Mouse (Mus musculus) myocyte (in vitro differentiated cells): Measurements from ENCODE around the gene Cyp2j9. TPM values are rescaled to one million over a fixed set of nuclear protein-coding genes. Genes with fewer than 3 reads are reported as not detected.
"Not testable (repeated sequence)": the region's sequence is repeated elsewhere in the genome, so short reads cannot be mapped to it uniquely, and the experiment has no call there.

ENCODE experiments used
- H3K27me3 ChIP-seq: one replicate; pipeline ENCODE4 v1.6.1; 2011; ENCODE audit not compliant: control insufficient read depth, insufficient read depth, insufficient read length
- H3K36me3 ChIP-seq: one replicate; pipeline ENCODE4 v1.6.1; 2011; ENCODE audit not compliant: control insufficient read depth, insufficient read depth
- H3K4me2 ChIP-seq: one replicate; pipeline ENCODE4 v1.6.1; 2011; ENCODE audit warnings: low read depth, control low read depth
- H3K4me3 ChIP-seq: one replicate; pipeline ENCODE4 v1.5.1; 2011; ENCODE audit warnings: mild to moderate bottlenecking, control low read depth, moderate library complexity
- H3K79me2 ChIP-seq: one replicate; pipeline ENCODE4 v1.6.1; 2011; ENCODE audit not compliant: control insufficient read depth, insufficient read depth
- H3ac ChIP-seq: one replicate; pipeline ENCODE4 v1.6.1; 2011; ENCODE audit not compliant: control insufficient read depth, insufficient read length
- CEBPB ChIP-seq: IDR thresholded peaks from 2 replicates; pipeline ENCODE4 v1.6.1; 2011; ENCODE audit warnings: mild to moderate bottlenecking, moderate library complexity; ENCODE audit not compliant: poor library complexity, insufficient read depth, severe bottlenecking
- E2F4 ChIP-seq: IDR thresholded peaks from one replicate; pipeline ENCODE4 v1.6.1; 2011; ENCODE audit warnings: mild to moderate bottlenecking, control low read depth, moderate library complexity; ENCODE audit not compliant: insufficient read depth
- MAX ChIP-seq: IDR thresholded peaks from one replicate; pipeline ENCODE4 v1.6.1; 2011; ENCODE audit warnings: low read depth, mild to moderate bottlenecking, control low read depth
- MYOD1 ChIP-seq, 3 experiments: IDR thresholded peaks; one replicate each; pipeline ENCODE4 v1.6.1; 2011; ENCODE audit warnings: control low read depth in 2 of 3, low read depth in 2 of 3, mild to moderate bottlenecking in 2 of 3, moderate library complexity in 1 of 3; ENCODE audit not compliant: insufficient read length in 2 of 3, control insufficient read depth in 1 of 3
- MYOG ChIP-seq, 3 experiments: IDR thresholded peaks; one replicate each; pipeline ENCODE4 v1.6.1; 2011; ENCODE audit warnings: control low read depth in 2 of 3, low read depth in 2 of 3, mild to moderate bottlenecking in 2 of 3; ENCODE audit not compliant: insufficient read length in 2 of 3, control insufficient read depth in 1 of 3, insufficient read depth in 1 of 3
- POLR2A ChIP-seq: IDR thresholded peaks from one replicate; pipeline ENCODE4 v1.6.1; 2011; ENCODE audit warnings: low read depth, mild to moderate bottlenecking, control low read depth, moderate library complexity; ENCODE audit not compliant: insufficient read length
- POLR2AphosphoS2 ChIP-seq: IDR thresholded peaks from one replicate; pipeline ENCODE4 v1.6.1; 2011; ENCODE audit warnings: low read depth, control low read depth; ENCODE audit not compliant: insufficient read length
- REST ChIP-seq: IDR thresholded peaks from one replicate; pipeline ENCODE4 v1.6.1; 2011; ENCODE audit warnings: mild to moderate bottlenecking, control low read depth, moderate library complexity; ENCODE audit not compliant: insufficient read depth, insufficient read length
- SRF ChIP-seq: IDR thresholded peaks from one replicate; pipeline ENCODE4 v1.6.1; 2011; ENCODE audit warnings: low read depth; ENCODE audit not compliant: control insufficient read depth, insufficient read length
- TCF12 ChIP-seq: IDR thresholded peaks from one replicate; pipeline ENCODE4 v1.6.1; 2011; ENCODE audit warnings: mild to moderate bottlenecking, control low read depth; ENCODE audit not compliant: poor library complexity, insufficient read depth, severe bottlenecking
- TCF3 ChIP-seq: IDR thresholded peaks from one replicate; pipeline ENCODE4 v1.6.1; 2011; ENCODE audit warnings: low read depth, control low read depth; ENCODE audit not compliant: insufficient read length
- USF1 ChIP-seq: IDR thresholded peaks from one replicate; pipeline ENCODE4 v1.6.1; 2011; ENCODE audit warnings: low read depth, mild to moderate bottlenecking, control low read depth, moderate library complexity
- polyA plus RNA-seq: library from polyadenylated mRNA; unstranded; fragments of >200 nt; fragmentation: generic; extraction: Trizol; gene quantifications from one replicate; pipeline ENCODE4 v1.2.1, GENCODE M21; 2012; ENCODE audit warnings: missing spikeins

Gene Cyp2j9
- polyA plus RNA-seq, 1 experiment, result 0.05 TPM

DNA sequence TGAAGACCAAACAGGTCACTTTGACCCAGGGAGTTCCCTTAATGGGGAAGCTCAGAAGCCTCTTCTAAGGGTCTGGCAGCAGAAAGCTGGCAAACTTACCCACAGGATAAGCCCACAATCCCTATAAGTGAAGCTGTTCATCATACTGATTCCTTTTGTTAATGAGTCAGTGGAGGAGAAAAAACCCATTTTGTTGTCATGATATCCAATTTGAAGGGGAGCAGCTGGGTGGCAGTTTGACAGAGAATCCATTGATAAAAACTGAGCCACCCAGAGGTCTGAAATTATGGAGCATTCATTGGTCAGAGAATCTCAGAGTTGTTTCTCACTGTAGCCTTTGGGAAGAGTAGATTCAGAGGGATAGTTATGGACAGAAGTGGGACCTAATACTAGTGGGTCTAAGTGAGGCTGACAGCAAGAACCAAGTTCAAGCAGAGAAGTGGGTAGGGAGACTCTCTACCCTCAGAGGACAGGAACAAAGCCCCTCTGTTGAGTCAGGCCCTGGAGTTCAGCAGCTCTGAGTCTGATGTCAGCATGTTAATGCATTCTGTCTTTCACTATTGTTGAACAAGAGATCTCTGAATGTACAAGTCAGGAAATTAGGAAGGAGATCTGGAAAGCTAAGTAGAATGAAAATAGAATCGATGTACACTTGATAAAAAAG, 9.8 kb downstream of the Cyp2j9 start:
- H3ac ChIP-seq, result no peak overlapping the region
- no peaks in the 10 kb centered on the region for H3K36me3 ChIP-seq
- H3K79me2 ChIP-seq, result no peaks in the 10 kb centered on the region
- H3K27me3 ChIP-seq, result no peaks in the 10 kb centered on the region
- TF ChIP-seq TCF3 (no peak), MAX (no peak), POLR2A (no peak), POLR2AphosphoS2 (no peak), MYOG (IDR thresholded peaks at IDR 0.05; ENCODE audit: control insufficient read depth in 1 of 3, insufficient read depth in 1 of 3, insufficient read length in 2 of 3, low read depth in 2 of 3) (no peak), SRF (no peak), CEBPB (no peak)
- H3K4me2 ChIP-seq, result no peak overlapping the region
- H3K4me3 ChIP-seq, result no peak overlapping the region

DNA sequence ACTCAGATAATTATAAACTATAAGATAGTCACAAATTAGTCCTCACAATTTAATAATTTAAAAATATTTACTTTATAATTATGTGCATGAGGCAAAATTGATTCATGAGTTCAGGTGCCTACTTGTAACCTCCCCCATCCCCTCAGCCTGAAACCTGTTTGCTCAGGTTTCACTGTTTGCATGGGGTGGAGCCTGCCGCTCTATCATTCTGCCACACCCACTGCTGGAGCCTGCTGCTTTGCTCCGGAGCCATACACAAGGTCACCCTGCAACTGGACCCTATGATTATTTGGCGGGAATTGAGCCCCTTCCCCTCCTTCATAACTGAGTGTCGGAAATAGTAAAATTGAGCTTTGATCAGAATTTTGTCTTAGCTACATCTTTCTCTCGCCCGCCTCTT, 11.0 kb downstream of the Cyp2j9 start:
- not testable (repeated sequence) for H3K4me2 ChIP-seq, H3K79me2 ChIP-seq, H3K36me3 ChIP-seq, H3ac ChIP-seq, H3K27me3 ChIP-seq, H3K4me3 ChIP-seq

- Histone ChIP-seq H3K79me2 (no peaks in the 10 kb centered on the region), H3K36me3 (no peaks in the 10 kb centered on the region), H3K4me3 (no peak overlapping the region), H3K4me2 (no peak overlapping the region), H3ac (no peak overlapping the region), H3K27me3 (no peaks in the 10 kb centered on the region)
- no peak for TF ChIP-seq MYOD1 (IDR thresholded peaks at IDR 0.05; ENCODE audit: control insufficient read depth in 1 of 3, insufficient read length in 2 of 3, low read depth in 2 of 3)
- no peak for TF ChIP-seq REST
- TF ChIP-seq USF1, result no peak
- no peak for TF ChIP-seq POLR2A
- no peak for TF ChIP-seq TCF3
- no peak for TF ChIP-seq E2F4
- TF ChIP-seq MYOG (IDR thresholded peaks at IDR 0.05; ENCODE audit: control insufficient read depth in 1 of 3, insufficient read depth in 1 of 3, insufficient read length in 2 of 3, low read depth in 2 of 3), result no peak
- no peak for TF ChIP-seq POLR2AphosphoS2
- TF ChIP-seq CEBPB, result no peak
- TF ChIP-seq MAX, result no peak
- no peak for TF ChIP-seq SRF
- TF ChIP-seq TCF12, result no peak
These were observed 21.9 kb downstream of the Cyp2j9 start for GRCm38 (mm10) chr4:96569442-96569841.

GRCm38 (mm10) chr4:96567988-96568387, 23.4 kb downstream of the Cyp2j9 start:
- TF ChIP-seq SRF (no peak), MYOG (IDR thresholded peaks at IDR 0.05; ENCODE audit: control insufficient read depth in 1 of 3, insufficient read depth in 1 of 3, insufficient read length in 2 of 3, low read depth in 2 of 3) (no peak), MAX (no peak), POLR2AphosphoS2 (no peak), USF1 (no peak), TCF12 (no peak), CEBPB (no peak), MYOD1 (IDR thresholded peaks at IDR 0.05; ENCODE audit: control insufficient read depth in 1 of 3, insufficient read length in 2 of 3, low read depth in 2 of 3) (no peak)
- H3K79me2 ChIP-seq, result no peaks in the 10 kb centered on the region
- no peaks in the 10 kb centered on the region for H3K36me3 ChIP-seq
- no peak overlapping the region for H3K4me3 ChIP-seq
- H3K27me3 ChIP-seq, result no peaks in the 10 kb centered on the region
- no peak overlapping the region for H3K4me2 ChIP-seq
- no peak overlapping the region for H3ac ChIP-seq

GRCm38 (mm10) chr4:96565808-96566207, 25.6 kb downstream of the Cyp2j9 start:
- TF ChIP-seq POLR2AphosphoS2, result no peak
- H3K27me3 ChIP-seq, result no peaks in the 10 kb centered on the region
- H3K79me2 ChIP-seq, result no peaks in the 10 kb centered on the region
- H3ac ChIP-seq, result no peak overlapping the region
- H3K4me2 ChIP-seq, result no peak overlapping the region
- H3K36me3 ChIP-seq, result no peaks in the 10 kb centered on the region
- H3K4me3 ChIP-seq, result no peak overlapping the region

DNA sequence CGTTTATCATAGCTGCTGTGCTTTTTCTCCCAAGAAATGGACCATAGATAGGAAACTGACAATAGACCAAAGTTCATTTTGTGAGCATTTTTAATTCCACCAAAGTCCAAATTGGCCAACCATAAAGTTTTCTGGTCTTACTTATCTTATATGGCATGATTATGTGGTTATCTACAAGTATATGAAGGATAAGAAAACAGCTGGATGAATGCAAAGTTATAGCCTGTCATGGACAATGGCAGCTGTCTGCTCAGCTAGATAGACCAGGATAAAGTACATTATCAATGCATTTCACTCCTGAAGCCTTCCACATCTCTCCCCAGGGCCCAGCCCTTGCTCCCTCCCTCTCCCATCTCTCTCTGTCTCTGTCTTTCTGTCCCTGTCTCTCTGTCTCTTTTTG, 30.9 kb downstream of the Cyp2j9 start:
- Histone ChIP-seq H3K36me3 (no peaks in the 10 kb centered on the region), H3ac (no peak overlapping the region), H3K79me2 (no peaks in the 10 kb centered on the region), H3K4me2 (no peak overlapping the region), H3K4me3 (no peak overlapping the region), H3K27me3 (no peaks in the 10 kb centered on the region)
- no peak for TF ChIP-seq MYOG (IDR thresholded peaks at IDR 0.05; ENCODE audit: control insufficient read depth in 1 of 3, insufficient read depth in 1 of 3, insufficient read length in 2 of 3, low read depth in 2 of 3)
- no peak for TF ChIP-seq SRF
- no peak for TF ChIP-seq POLR2A
- no peak for TF ChIP-seq CEBPB
- TF ChIP-seq MYOD1 (IDR thresholded peaks at IDR 0.05; ENCODE audit: control insufficient read depth in 1 of 3, insufficient read length in 2 of 3, low read depth in 2 of 3), result no peak
